Mouse (Mus musculus) liver, postnatal 0 days (tissue): ENCODE data around the gene Taok3.

ENCODE experiments used
- CTCF ChIP-seq: sonication (generic); IDR thresholded peaks from 2 replicates; pipeline ENCODE4 v1.5.1; 2016; ENCODE audit warnings: antibody characterized with exemption, low read depth
- EP300 ChIP-seq: IDR thresholded peaks from 2 replicates; pipeline ENCODE4 v1.6.1; 2016; ENCODE audit warnings: antibody characterized with exemption, low read depth, mild to moderate bottlenecking

GRCm38 (mm10) chr5:117150068-117150467 lies 30.1 kb downstream of the Taok3 start:
- TF ChIP-seq EP300 (no peak), CTCF (no peak)
